ENCODE assay signal across 12 mouse cellular contexts in the genomic region with DNA sequence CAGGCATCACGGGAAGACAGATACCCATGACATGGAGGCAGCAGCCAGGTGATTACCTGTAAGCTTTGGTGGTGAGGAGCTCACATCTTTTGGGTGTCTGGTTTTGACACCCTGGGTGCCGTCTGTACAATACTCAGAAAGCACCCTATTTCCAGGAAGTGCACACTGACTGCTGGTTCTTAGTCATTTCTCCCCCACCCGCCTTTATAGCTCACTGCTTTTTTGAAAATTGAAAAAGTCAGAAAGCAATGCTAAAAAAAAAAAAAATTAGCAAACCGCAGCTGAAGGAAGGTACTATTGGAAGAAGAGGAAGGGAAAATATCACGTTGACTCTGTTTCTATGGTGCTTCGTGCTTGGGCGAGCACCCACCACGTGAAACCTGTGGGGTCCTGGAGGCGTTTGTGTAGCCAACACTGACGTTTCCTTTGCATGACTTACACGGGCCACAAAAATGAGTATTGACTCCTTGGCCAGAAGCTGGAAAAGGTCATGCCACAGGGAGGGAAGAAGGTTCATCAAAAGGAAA. TPM values are rescaled to one million over a fixed set of nuclear protein-coding genes. Genes with fewer than 3 reads are reported as not detected.
DNase-seq lines count a peak whose midpoint lies in the region; ATAC-seq and TF ChIP-seq lines count a peak whose summit lies in the region.
"Had no signal": no experiment of that assay in that cellular context is flagged by ENCODE, and none has a peak within 500 bp of the region (broad histone marks: within the 10 kb centered on the region; RNA-seq: fewer than 3 reads in every experiment).

No protein-coding gene starts in this region.

- H3K4me3 ChIP-seq in heart, postnatal 0 days (ENCODE audit: low read depth, low read length) = no peak overlapping the region
- no peak overlapping the region for H3K4me3 ChIP-seq in liver, embryonic 13.5 days (replicated peaks)
- no peak overlapping the region for H3K4me3 ChIP-seq in forebrain, embryonic 14.5 days (ENCODE audit: low read depth, low read length)
- H3K4me3 ChIP-seq: forebrain, embryonic 13.5 days; hindbrain, embryonic 13.5 days; limb, embryonic 13.5 days; midbrain, embryonic 13.5 days had no signal

- ATAC-seq in heart, postnatal 0 days (ENCODE audit: insufficient read depth, low read depth) = no peak
- no peak for ATAC-seq in liver, embryonic 13.5 days (ENCODE audit: low read depth)
- no peak for ATAC-seq in forebrain, embryonic 14.5 days
- ATAC-seq: forebrain, embryonic 13.5 days; midbrain, embryonic 13.5 days had no signal

- 72% methylated on average over 11 of the region's 11 CpGs for WGBS in heart, postnatal 0 days
- WGBS in liver, embryonic 13.5 days (ENCODE audit: insufficient replicate concordance) = 73% methylated on average over 11 of the region's 11 CpGs
- 75% methylated on average over 11 of the region's 11 CpGs for WGBS in forebrain, embryonic 14.5 days

- no peak for TF ChIP-seq EP300 in heart, postnatal 0 days (IDR thresholded peaks at IDR 0.05; ENCODE audit: low read depth)

- no peaks in the 10 kb centered on the region for H3K27me3 ChIP-seq in heart, postnatal 0 days (ENCODE audit: control insufficient read depth, insufficient read depth, low read length)
- no peaks in the 10 kb centered on the region for H3K27me3 ChIP-seq in liver, embryonic 13.5 days
- no peaks in the 10 kb centered on the region for H3K27me3 ChIP-seq in forebrain, embryonic 14.5 days (replicated peaks; ENCODE audit: control insufficient read depth, insufficient read depth, low read length)
- H3K27me3 ChIP-seq: forebrain, embryonic 13.5 days; hindbrain, embryonic 13.5 days; limb, embryonic 13.5 days; midbrain, embryonic 13.5 days had no signal

- no peak overlapping the region for H3K4me2 ChIP-seq in heart, postnatal 0 days (ENCODE audit: low read depth, low read length)
- peak overlapping the region; percentile 11 for H3K4me2 ChIP-seq in liver, embryonic 13.5 days
- H3K4me2 ChIP-seq in forebrain, embryonic 14.5 days (ENCODE audit: low read length) = no peak overlapping the region
- H3K4me2 ChIP-seq: forebrain, embryonic 13.5 days; hindbrain, embryonic 13.5 days; limb, embryonic 13.5 days; midbrain, embryonic 13.5 days had no signal

- peak overlapping the region; percentile 58; the same call in 1 of the 2 replicates for H3K27ac ChIP-seq in heart, postnatal 0 days (ENCODE audit: low read depth)
- H3K27ac ChIP-seq in liver, embryonic 13.5 days = peak overlapping the region; percentile 97
- H3K27ac ChIP-seq in forebrain, embryonic 14.5 days (ENCODE audit: low read depth, low read length) = no peak overlapping the region
- H3K27ac ChIP-seq: forebrain, embryonic 13.5 days; limb, embryonic 13.5 days; midbrain, embryonic 13.5 days had no signal

- H3K36me3 ChIP-seq in heart, postnatal 0 days (replicated peaks; ENCODE audit: control insufficient read depth, insufficient read depth, low read length) = no peaks in the 10 kb centered on the region
- H3K36me3 ChIP-seq in liver, embryonic 13.5 days = no peaks in the 10 kb centered on the region
- no peaks in the 10 kb centered on the region for H3K36me3 ChIP-seq in forebrain, embryonic 14.5 days (ENCODE audit: control insufficient read depth, insufficient read depth, low read length)
- H3K36me3 ChIP-seq: hindbrain, embryonic 13.5 days; limb, embryonic 13.5 days; midbrain, embryonic 13.5 days had no signal

- H3K9me3 ChIP-seq in heart, postnatal 0 days (replicated peaks; ENCODE audit: control insufficient read depth, low read length) = no peaks in the 10 kb centered on the region
- H3K9me3 ChIP-seq in liver, embryonic 13.5 days (replicated peaks) = no peaks in the 10 kb centered on the region
- no peaks in the 10 kb centered on the region for H3K9me3 ChIP-seq in forebrain, embryonic 14.5 days (replicated peaks; ENCODE audit: control insufficient read depth, low read length)
- H3K9me3 ChIP-seq: forebrain, embryonic 13.5 days; hindbrain, embryonic 13.5 days; limb, embryonic 13.5 days; midbrain, embryonic 13.5 days had no signal

- peaks cover 16% of the 10 kb centered on the region for H3K4me1 ChIP-seq in heart, postnatal 0 days (ENCODE audit: control insufficient read depth, insufficient read depth)
- H3K4me1 ChIP-seq in liver, embryonic 13.5 days (replicated peaks) = peaks cover 89% of the 10 kb centered on the region
- no peaks in the 10 kb centered on the region for H3K4me1 ChIP-seq in forebrain, embryonic 14.5 days (ENCODE audit: control insufficient read depth, insufficient read depth, low read length)
- H3K4me1 ChIP-seq: forebrain, embryonic 13.5 days; limb, embryonic 13.5 days; midbrain, embryonic 13.5 days had no signal

- H3K9ac ChIP-seq in heart, postnatal 0 days (replicated peaks; ENCODE audit: low read depth, low read length) = no peak overlapping the region
- peak overlapping the region; percentile 55 for H3K9ac ChIP-seq in liver, embryonic 13.5 days
- no peak overlapping the region for H3K9ac ChIP-seq in forebrain, embryonic 14.5 days (ENCODE audit: low read length)
- H3K9ac ChIP-seq: forebrain, embryonic 13.5 days; hindbrain, embryonic 13.5 days; limb, embryonic 13.5 days; midbrain, embryonic 13.5 days had no signal

- intact Hi-C loops in heart, postnatal 14 days (cut with DNase I) = no loop called here

- no peak for DNase-seq in heart, postnatal 0 days (ENCODE audit: low spot score)
- no peak for DNase-seq in heart, postnatal 14 days
- DNase-seq in T-cell, adult 2 months (ENCODE audit: low spot score) = peak; percentile 74
- DNase-seq in liver, embryonic 13.5 days = no peak
- DNase-seq in thymus, postnatal 0 days (ENCODE audit: low spot score) = peak; percentile 44
- no peak for DNase-seq in right cerebral cortex, adult 2 months (ENCODE audit: low spot score in 2 of 2)
- DNase-seq in forebrain, embryonic 14.5 days (ENCODE audit: low spot score) = no peak
- no peak for DNase-seq in cerebellum, adult 18-20 months

- TF ChIP-seq CTCF in heart, postnatal 0 days (IDR thresholded peaks at IDR 0.05; ENCODE audit: low read depth) = no peak

RNA-seq across cellular contexts. Expression of gene Agfg1, which starts 6.7 kb away (rescaled TPM):
- total RNA-seq in heart, postnatal 0 days (2014; rRNA removed; ENCODE audit: low replicate concordance) = 71.0 and 78.8 TPM in 2 replicates
- 18.5 and 18.6 TPM in 2 replicates for polyA plus RNA-seq in heart, postnatal 0 days (2015; fragmentation: Nextera tagmentation; extraction: Ambion mirVana)
- 10 to 100 TPM; 34.0 to 36.7 TPM for total RNA-seq in heart, postnatal 14 days (2021)
- polyA plus RNA-seq in liver, embryonic 13.5 days (2015; fragmentation: Nextera tagmentation; extraction: Ambion mirVana) = 47.2 and 53.9 TPM in 2 replicates
- polyA plus RNA-seq in thymus, postnatal 0 days (2015; fragmentation: Nextera tagmentation; extraction: Ambion mirVana) = 45.2 and 50.4 TPM in 2 replicates
- 40.4 and 42.3 TPM in 2 replicates for polyA plus RNA-seq in forebrain, embryonic 14.5 days (2014; fragmentation: Nextera tagmentation; extraction: Ambion mirVana)

Comparison
In these comparisons a context has a peak if more than half of its experiments do, and no peak if none do; other contexts are left out.
1. DNase-seq: peak in T-cell, adult 2 months (single experiment) and thymus, postnatal 0 days (single experiment); none in heart, postnatal 0 days (single experiment), heart, postnatal 14 days (0 of 2), liver, embryonic 13.5 days (single experiment), right cerebral cortex, adult 2 months (0 of 2), forebrain, embryonic 14.5 days (single experiment) and cerebellum, adult 18-20 months (0 of 2).